Mouse (Mus musculus): ENCODE measurements around the gene Mrpl48. TPM values are rescaled to one million over a fixed set of nuclear protein-coding genes. Genes with fewer than 3 reads are reported as not detected.

Gene Mrpl48
- polyA plus RNA-seq (2012; rRNA removed): 95.5 and 96.5 TPM in 2 replicates

DNA sequence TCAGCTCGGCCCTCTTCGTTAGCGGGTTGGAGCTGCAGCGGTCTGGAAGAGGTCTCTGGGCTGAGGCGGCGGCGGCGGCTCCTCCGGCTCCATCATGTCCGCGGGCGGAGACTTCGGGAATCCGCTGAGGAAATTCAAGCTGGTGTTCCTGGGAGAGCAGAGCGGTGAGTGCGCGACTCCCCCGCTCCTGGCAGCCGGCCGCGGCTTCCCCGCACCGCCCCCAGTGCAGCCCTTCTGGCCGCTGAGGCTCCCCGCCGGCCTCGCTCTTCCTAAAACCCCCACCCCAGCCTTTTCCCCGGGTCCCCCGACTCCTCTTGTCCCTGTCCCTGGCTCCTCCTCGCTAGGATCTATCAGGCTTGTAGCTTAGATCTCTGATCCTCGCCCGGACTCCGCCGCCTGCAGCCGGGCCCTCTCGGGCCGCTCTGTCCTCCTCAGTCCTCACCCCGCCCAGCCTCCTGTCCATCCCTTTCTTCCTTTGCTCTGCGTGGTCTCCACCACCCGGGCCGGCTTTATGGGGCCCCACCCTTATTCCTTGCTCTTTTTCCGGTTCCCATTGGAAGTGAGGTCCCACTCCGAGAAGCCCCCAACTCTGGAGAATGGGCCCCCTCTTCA lies at the start of gene Mrpl48:
Gene Mrpl48, minus strand, starts transcription at position 172 of the 612 bp plus-strand sequence.
- Histone ChIP-seq H3K27me3 (ENCODE audit: control insufficient read depth, insufficient read depth, low read length) (no peaks in the 10 kb centered on the region), H3K4me3 (replicated peaks; ENCODE audit: insufficient read depth, low read depth, low read length) (peak within 1 kb of the TSS; percentile 75), H3K4me1 (ENCODE audit: control insufficient read depth, insufficient read depth, low read length) (peaks cover 3% of the 10 kb centered on the region; the same call in 1 of the 2 replicates), H3K27ac (ENCODE audit: insufficient read depth, low read length) (peak within 1 kb of the TSS; percentile 92)
- under 1% methylated on average over 43 of the region's 43 CpGs for WGBS
- peak; percentile 80 to 81 for DNase-seq
- TF ChIP-seq POLR2A (IDR thresholded peaks at IDR 0.05; ENCODE audit: borderline replicate concordance, insufficient read depth, low read length) (no peak), CTCF (IDR thresholded peaks at IDR 0.05; ENCODE audit: borderline replicate concordance, insufficient read depth, low read depth, low read length) (no peak)

DNA sequence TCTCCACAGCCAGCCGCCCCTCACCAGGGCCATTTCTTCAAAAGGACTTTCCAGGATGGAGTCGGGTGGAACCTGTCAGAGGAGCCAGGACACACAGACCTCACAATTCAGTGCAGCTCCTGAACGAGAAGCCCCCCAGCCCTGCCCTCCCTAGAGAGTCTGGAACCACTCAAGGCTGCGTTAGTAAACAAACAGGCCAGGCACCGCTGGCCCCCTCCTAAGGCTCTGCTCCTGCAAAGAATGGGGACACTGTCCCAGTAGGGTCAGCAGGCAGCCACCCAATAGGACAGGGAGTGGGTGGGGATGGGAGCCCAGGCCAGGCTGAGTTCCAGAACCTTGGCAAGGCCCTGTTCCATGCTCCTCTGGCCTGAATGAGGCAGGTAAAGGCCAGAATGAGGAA lies 48.6 kb upstream of the Mrpl48 start:
- DNase-seq: peak; percentile 28 to 45
- TF ChIP-seq CTCF (IDR thresholded peaks at IDR 0.05; ENCODE audit: borderline replicate concordance, insufficient read depth, low read depth, low read length) (no peak), POLR2A (IDR thresholded peaks at IDR 0.05; ENCODE audit: borderline replicate concordance, insufficient read depth, low read length) (no peak)
- H3K4me3 ChIP-seq (replicated peaks; ENCODE audit: insufficient read depth, low read depth, low read length): peak overlapping the region; percentile 55

GRCm38 (mm10) chr7:100654441-100654840 lies 46.3 kb upstream of the Mrpl48 start:
- TF ChIP-seq CTCF (IDR thresholded peaks at IDR 0.05; ENCODE audit: borderline replicate concordance, insufficient read depth, low read depth, low read length): no peak
- no peak for TF ChIP-seq POLR2A (IDR thresholded peaks at IDR 0.05; ENCODE audit: borderline replicate concordance, insufficient read depth, low read length)
- 82% methylated on average over 8 of the region's 8 CpGs for WGBS

More for the DNA sequence above, 48.6 kb upstream of the Mrpl48 start:
- Histone ChIP-seq H3K4me1 (ENCODE audit: control insufficient read depth, insufficient read depth, low read length) (no peaks in the 10 kb centered on the region), H3K27ac (ENCODE audit: insufficient read depth, low read length) (peak overlapping the region; percentile 89; the same call in 1 of the 2 replicates), H3K27me3 (ENCODE audit: control insufficient read depth, insufficient read depth, low read length) (no peaks in the 10 kb centered on the region)
- WGBS: 40% methylated on average over 5 of the region's 5 CpGs

DNA sequence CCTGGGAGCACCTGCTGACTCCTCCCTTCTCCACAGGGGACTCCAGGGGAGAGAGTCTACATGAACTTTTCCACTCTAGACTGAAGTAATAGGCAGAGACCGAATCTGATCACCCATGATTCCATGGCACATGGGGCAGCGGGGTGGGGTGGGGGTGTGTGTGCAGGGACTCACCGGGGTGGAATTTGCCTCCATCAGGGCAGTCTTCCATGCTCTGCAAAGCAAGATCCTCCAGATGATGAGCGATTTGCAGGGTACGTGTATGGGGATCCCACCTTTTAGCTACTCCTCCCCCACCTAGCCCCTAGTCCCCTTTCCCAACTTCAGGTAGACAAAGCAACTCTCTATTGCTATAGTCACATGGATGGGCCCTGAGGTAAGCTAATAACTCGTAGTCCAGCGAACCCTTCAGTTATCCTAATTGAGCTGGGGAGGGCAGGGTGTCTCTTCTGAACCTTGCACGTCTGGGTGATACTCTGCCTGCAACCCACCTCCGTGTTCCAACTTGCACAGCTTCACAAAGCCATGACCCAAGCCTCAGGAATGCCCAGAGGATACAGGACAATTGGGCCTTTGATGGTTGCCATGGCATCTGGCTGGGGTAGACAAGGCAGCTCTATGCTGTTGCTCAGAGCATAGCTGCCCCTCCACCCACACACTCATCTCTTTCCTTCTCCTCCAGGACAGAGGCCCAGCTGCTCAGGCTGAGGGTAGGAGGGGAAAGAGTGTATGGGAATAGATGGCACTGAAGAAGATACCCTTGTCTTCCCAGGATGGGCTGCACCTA lies 45.6 kb upstream of the Mrpl48 start:
- H3K4me3 ChIP-seq (replicated peaks; ENCODE audit: insufficient read depth, low read depth, low read length): no peak overlapping the region
- no peaks in the 10 kb centered on the region for H3K27me3 ChIP-seq (ENCODE audit: control insufficient read depth, insufficient read depth, low read length)

More at GRCm38 (mm10) chr7:100654441-100654840, 46.3 kb upstream of the Mrpl48 start:
- Histone ChIP-seq H3K27me3 (ENCODE audit: control insufficient read depth, insufficient read depth, low read length) (no peaks in the 10 kb centered on the region), H3K27ac (ENCODE audit: insufficient read depth, low read length) (peak overlapping the region; percentile 63; the same call in 1 of the 2 replicates), H3K4me3 (replicated peaks; ENCODE audit: insufficient read depth, low read depth, low read length) (no peak overlapping the region), H3K4me1 (ENCODE audit: control insufficient read depth, insufficient read depth, low read length) (0 out of 2 replicates have a peak, but pooled peaks cover 4% of the 10 kb centered on the region)
- DNase-seq: peak in 1 of 2 experiments; percentile 7

DNA sequence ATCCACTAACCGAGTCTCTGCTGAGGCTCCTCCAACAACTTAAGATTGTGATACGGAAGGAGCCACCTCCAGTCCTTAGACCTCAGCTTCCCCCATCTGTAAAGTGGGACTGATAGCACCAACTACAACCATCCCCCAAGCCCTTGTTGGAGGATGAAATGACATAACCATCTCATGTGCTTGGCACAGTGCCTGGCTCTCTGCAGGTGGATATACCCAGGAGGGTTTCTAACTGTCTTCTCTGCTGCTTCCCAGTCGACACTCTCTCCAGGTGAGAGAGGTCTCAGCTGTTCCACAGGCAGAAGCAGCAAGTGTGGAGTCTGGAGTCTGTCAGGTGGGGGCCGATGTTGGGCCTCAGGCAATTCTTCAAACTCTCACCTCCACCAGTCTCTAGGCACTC lies 42.9 kb upstream of the Mrpl48 start:
- H3K4me3 ChIP-seq (replicated peaks; ENCODE audit: insufficient read depth, low read depth, low read length): no peak overlapping the region
- H3K27me3 ChIP-seq (ENCODE audit: control insufficient read depth, insufficient read depth, low read length): no peaks in the 10 kb centered on the region
- 0 out of 2 replicates have a peak, but pooled peaks cover 4% of the 10 kb centered on the region for H3K4me1 ChIP-seq (ENCODE audit: control insufficient read depth, insufficient read depth, low read length)
- no peak overlapping the region for H3K27ac ChIP-seq (ENCODE audit: insufficient read depth, low read length)
- peak in 1 of 2 experiments; percentile 12 for DNase-seq
- WGBS: 59% methylated on average over 4 of the region's 4 CpGs
- TF ChIP-seq CTCF (IDR thresholded peaks at IDR 0.05; ENCODE audit: borderline replicate concordance, insufficient read depth, low read depth, low read length) (no peak), POLR2A (IDR thresholded peaks at IDR 0.05; ENCODE audit: borderline replicate concordance, insufficient read depth, low read length) (no peak)

More for the DNA sequence above, 45.6 kb upstream of the Mrpl48 start:
- peak; percentile 17 to 44 for DNase-seq
- WGBS: 69% methylated on average over 9 of the region's 9 CpGs
- Histone ChIP-seq H3K27ac (ENCODE audit: insufficient read depth, low read length) (peak overlapping the region; percentile 63; the same call in 1 of the 2 replicates), H3K4me1 (ENCODE audit: control insufficient read depth, insufficient read depth, low read length) (0 out of 2 replicates have a peak, but pooled peaks cover 4% of the 10 kb centered on the region)
- no peak for TF ChIP-seq CTCF (IDR thresholded peaks at IDR 0.05; ENCODE audit: borderline replicate concordance, insufficient read depth, low read depth, low read length)
- TF ChIP-seq POLR2A (IDR thresholded peaks at IDR 0.05; ENCODE audit: borderline replicate concordance, insufficient read depth, low read length): no peak

DNA sequence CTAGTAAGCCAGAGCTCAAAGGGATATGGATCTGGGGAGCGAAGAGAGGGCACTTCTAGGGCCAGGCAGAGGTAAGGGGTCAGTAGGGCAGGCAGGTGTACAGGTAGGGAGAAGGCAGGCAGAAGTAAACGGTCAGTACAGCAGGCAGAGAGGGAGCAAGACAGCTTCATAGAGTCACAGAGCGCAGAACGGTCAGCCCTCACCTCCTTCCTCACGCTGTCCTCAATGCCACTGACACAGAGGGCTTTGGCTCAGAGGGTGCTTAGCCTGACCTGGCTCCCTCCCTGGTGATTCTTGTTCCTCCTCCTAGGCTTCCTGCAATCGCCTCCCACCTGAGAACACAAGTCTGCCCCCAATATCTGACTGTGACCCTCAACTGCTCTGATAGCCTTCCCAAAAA lies 42.3 kb upstream of the Mrpl48 start:
- no peak for DNase-seq
- Histone ChIP-seq H3K4me1 (ENCODE audit: control insufficient read depth, insufficient read depth, low read length) (0 out of 2 replicates have a peak, but pooled peaks cover 4% of the 10 kb centered on the region), H3K27ac (ENCODE audit: insufficient read depth, low read length) (no peak overlapping the region), H3K4me3 (replicated peaks; ENCODE audit: insufficient read depth, low read depth, low read length) (no peak overlapping the region), H3K27me3 (ENCODE audit: control insufficient read depth, insufficient read depth, low read length) (no peaks in the 10 kb centered on the region)
- TF ChIP-seq POLR2A (IDR thresholded peaks at IDR 0.05; ENCODE audit: borderline replicate concordance, insufficient read depth, low read length) (no peak), CTCF (IDR thresholded peaks at IDR 0.05; ENCODE audit: borderline replicate concordance, insufficient read depth, low read depth, low read length) (no peak)
- 85% methylated on average over 6 of the region's 6 CpGs for WGBS

DNA sequence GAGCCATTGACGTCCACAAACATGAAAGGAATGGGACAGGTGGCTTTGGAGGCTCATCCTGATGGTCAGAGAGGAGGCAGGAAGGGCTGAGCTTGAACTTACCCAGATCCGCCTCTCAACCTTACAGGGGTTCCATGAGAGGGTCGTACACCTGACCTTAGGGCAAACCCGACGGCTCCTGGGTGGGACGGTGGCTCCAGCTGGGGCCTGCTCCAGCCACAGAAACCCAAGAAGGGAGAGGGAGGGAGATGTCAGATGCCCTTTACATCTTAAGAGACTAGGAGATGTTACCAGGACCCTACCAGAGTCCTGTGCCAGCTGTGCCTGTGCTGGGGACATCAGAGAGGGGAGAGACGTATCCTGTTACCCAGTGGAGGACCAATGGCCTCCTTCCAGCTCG lies 41.7 kb upstream of the Mrpl48 start:
- no peak overlapping the region for H3K4me3 ChIP-seq (replicated peaks; ENCODE audit: insufficient read depth, low read depth, low read length)
- peak in 1 of 2 experiments; percentile 5 for DNase-seq
- H3K4me1 ChIP-seq (ENCODE audit: control insufficient read depth, insufficient read depth, low read length): 0 out of 2 replicates have a peak, but pooled peaks cover 4% of the 10 kb centered on the region
- TF ChIP-seq CTCF (IDR thresholded peaks at IDR 0.05; ENCODE audit: borderline replicate concordance, insufficient read depth, low read depth, low read length) (no peak), POLR2A (IDR thresholded peaks at IDR 0.05; ENCODE audit: borderline replicate concordance, insufficient read depth, low read length) (no peak)
- H3K27ac ChIP-seq (ENCODE audit: insufficient read depth, low read length): no peak overlapping the region
- WGBS: 81% methylated on average over 8 of the region's 8 CpGs
- H3K27me3 ChIP-seq (ENCODE audit: control insufficient read depth, insufficient read depth, low read length): no peaks in the 10 kb centered on the region

Data from cerebellum, adult 2 months (tissue).